Mouse (Mus musculus): ENCODE measurements around the gene Rnf227. TPM values are rescaled to one million over a fixed set of nuclear protein-coding genes. Genes with fewer than 3 reads are reported as not detected.

The Rnf227 gene
- 126 and 146 TPM in 2 replicates for polyA plus RNA-seq (2014; fragmentation: Nextera tagmentation; extraction: Ambion mirVana)

DNA sequence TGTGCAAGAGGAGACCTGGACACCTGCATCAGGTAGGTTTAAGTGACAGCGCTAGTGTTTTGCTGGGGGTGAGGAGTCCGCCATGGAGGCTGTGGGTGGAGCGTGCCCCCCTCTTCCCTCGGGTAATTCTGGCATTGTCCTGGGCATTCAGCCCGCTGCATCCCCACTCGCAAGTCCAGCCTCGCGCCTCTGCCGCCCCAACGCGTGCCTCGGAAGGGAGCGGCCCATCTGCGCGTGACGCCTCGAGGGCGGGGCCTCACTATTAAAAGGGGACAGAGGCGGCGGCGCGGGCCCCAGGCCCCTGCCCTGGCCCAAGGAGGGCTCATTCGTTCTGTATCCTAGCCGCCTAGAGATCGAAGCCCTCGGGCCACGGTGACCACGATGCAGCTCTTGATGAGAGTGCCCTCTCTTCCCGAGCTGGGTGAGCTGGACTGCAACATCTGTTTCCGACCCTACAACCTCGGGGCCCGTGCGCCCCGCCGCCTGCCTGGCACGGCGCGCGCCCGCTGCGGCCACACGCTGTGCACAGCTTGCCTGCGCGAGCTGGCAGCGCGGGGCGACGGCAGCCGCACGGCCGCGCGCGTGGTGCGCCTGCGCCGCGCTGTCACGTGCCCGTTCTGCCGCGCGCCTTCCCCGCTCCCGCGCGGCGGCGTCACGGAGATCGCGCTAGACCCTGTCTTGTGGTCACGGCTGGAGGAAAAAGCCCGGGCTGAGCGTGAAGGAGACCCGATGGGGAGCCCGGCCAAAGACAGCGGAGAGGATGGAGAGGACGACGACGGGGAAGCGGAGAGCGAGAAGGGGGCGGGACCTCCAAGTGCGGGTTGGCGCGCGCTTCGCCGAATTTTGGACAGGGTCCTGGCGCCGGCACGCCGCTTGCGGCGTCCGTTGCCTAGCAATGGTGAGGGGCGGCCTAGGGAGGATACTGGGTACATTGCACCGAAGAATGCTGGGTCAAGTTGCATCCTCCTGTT is at the start of gene Rnf227:
Gene Rnf227 (plus strand): TSS at position 301 of the 971 bp plus-strand sequence.
- Histone ChIP-seq H3K4me2 (ENCODE audit: low read length) (peak within 1 kb of the TSS; percentile 82), H3K4me3 (ENCODE audit: low read depth, low read length) (peak within 1 kb of the TSS; percentile 51), H3K27ac (ENCODE audit: low read depth, low read length) (peak within 1 kb of the TSS; percentile 81), H3K9ac (ENCODE audit: low read length) (peak within 1 kb of the TSS; percentile 77), H3K27me3 (replicated peaks; ENCODE audit: control insufficient read depth, insufficient read depth, low read length) (no peaks in the 10 kb centered on the region), H3K4me1 (ENCODE audit: control insufficient read depth, insufficient read depth, low read length) (peaks cover 15% of the 10 kb centered on the region), H3K36me3 (ENCODE audit: control insufficient read depth, insufficient read depth, low read length) (peaks cover 25% of the 10 kb centered on the region), H3K9me3 (replicated peaks; ENCODE audit: control insufficient read depth, low read length) (no peaks in the 10 kb centered on the region)
- peak; percentile 90 for DNase-seq (ENCODE audit: low spot score)
- peak; percentile 93 for ATAC-seq
- WGBS, result under 1% methylated on average over 98 of the region's 99 CpGs

DNA sequence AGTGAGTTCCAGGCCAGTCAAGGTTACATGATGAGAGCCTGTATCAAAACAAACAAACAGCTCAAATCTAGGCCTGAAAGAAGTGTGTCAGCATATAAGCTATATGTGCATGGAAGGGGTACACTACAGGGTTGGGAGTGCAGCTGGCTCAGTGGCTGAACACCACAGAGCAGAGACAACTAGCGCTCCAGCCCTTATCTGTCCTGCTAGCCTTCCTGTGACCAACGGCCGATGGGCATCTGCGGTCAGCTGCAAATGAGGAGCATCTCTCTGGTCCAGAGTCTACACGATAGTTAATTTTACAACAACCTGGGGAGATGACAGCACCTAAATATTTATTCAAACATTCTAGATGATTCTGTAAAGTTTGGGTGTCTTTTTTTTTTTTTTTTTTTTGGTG is 49.1 kb upstream of the Rnf227 start:
- ATAC-seq, result no peak
- Histone ChIP-seq H3K9me3 (replicated peaks; ENCODE audit: control insufficient read depth, low read length) (no peaks in the 10 kb centered on the region), H3K4me2 (ENCODE audit: low read length) (no peak overlapping the region), H3K36me3 (ENCODE audit: control insufficient read depth, insufficient read depth, low read length) (no peaks in the 10 kb centered on the region), H3K27me3 (replicated peaks; ENCODE audit: control insufficient read depth, insufficient read depth, low read length) (no peaks in the 10 kb centered on the region), H3K27ac (ENCODE audit: low read depth, low read length) (no peak overlapping the region), H3K4me3 (ENCODE audit: low read depth, low read length) (no peak overlapping the region), H3K9ac (ENCODE audit: low read length) (no peak overlapping the region), H3K4me1 (ENCODE audit: control insufficient read depth, insufficient read depth, low read length) (no peaks in the 10 kb centered on the region)
- 97% methylated on average over 5 of the region's 5 CpGs for WGBS
- DNase-seq (ENCODE audit: low spot score), result no peak

DNA sequence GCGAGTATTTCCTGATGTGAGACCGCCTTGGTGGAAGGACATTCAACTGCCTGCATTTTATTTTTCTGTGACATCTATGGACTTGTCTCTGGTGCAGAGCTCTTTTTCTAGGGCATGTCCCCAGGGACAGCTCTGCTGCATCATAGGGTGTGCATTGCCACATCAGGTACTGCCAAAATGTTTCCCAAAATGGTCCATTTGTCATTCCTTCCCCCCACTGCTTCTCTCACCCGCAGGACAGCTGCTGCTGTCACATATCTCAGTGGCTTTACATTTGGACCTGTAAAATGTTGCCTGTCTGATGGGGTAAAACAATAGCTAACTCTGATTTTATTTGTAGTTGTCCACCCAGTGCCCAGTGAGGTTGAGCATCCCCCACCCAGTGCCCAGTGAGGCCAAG is 45.0 kb upstream of the Rnf227 start:
- no peak overlapping the region for H3K4me2 ChIP-seq (ENCODE audit: low read length)
- DNase-seq (ENCODE audit: low spot score) (no peak), ATAC-seq (no peak)
- H3K27ac ChIP-seq (ENCODE audit: low read depth, low read length), result no peak overlapping the region
- peaks cover 30% of the 10 kb centered on the region for H3K36me3 ChIP-seq (ENCODE audit: control insufficient read depth, insufficient read depth, low read length)
- no peaks in the 10 kb centered on the region for H3K27me3 ChIP-seq (replicated peaks; ENCODE audit: control insufficient read depth, insufficient read depth, low read length)
- H3K4me1 ChIP-seq (ENCODE audit: control insufficient read depth, insufficient read depth, low read length), result no peaks in the 10 kb centered on the region
- no peaks in the 10 kb centered on the region for H3K9me3 ChIP-seq (replicated peaks; ENCODE audit: control insufficient read depth, low read length)
- no peak overlapping the region for H3K4me3 ChIP-seq (ENCODE audit: low read depth, low read length)
- H3K9ac ChIP-seq (ENCODE audit: low read length), result no peak overlapping the region
- 91% methylated on average over 3 of the region's 3 CpGs for WGBS

GRCm38 (mm10) chr11:69297799-69298198 is 42.5 kb upstream of the Rnf227 start:
- WGBS, result 88% methylated on average over 2 of the region's 2 CpGs
- Histone ChIP-seq H3K27me3 (replicated peaks; ENCODE audit: control insufficient read depth, insufficient read depth, low read length) (no peaks in the 10 kb centered on the region), H3K4me3 (ENCODE audit: low read depth, low read length) (no peak overlapping the region), H3K9ac (ENCODE audit: low read length) (no peak overlapping the region), H3K4me2 (ENCODE audit: low read length) (no peak overlapping the region), H3K36me3 (ENCODE audit: control insufficient read depth, insufficient read depth, low read length) (peaks cover 51% of the 10 kb centered on the region), H3K27ac (ENCODE audit: low read depth, low read length) (no peak overlapping the region), H3K4me1 (ENCODE audit: control insufficient read depth, insufficient read depth, low read length) (no peaks in the 10 kb centered on the region), H3K9me3 (replicated peaks; ENCODE audit: control insufficient read depth, low read length) (no peaks in the 10 kb centered on the region)
- DNase-seq (ENCODE audit: low spot score) (no peak), ATAC-seq (no peak)

GRCm38 (mm10) chr11:69298231-69298630 is 42.0 kb upstream of the Rnf227 start:
- Histone ChIP-seq H3K4me3 (ENCODE audit: low read depth, low read length) (no peak overlapping the region), H3K27ac (ENCODE audit: low read depth, low read length) (no peak overlapping the region), H3K4me2 (ENCODE audit: low read length) (no peak overlapping the region), H3K4me1 (ENCODE audit: control insufficient read depth, insufficient read depth, low read length) (no peaks in the 10 kb centered on the region), H3K9ac (ENCODE audit: low read length) (no peak overlapping the region), H3K36me3 (ENCODE audit: control insufficient read depth, insufficient read depth, low read length) (peaks cover 55% of the 10 kb centered on the region), H3K9me3 (replicated peaks; ENCODE audit: control insufficient read depth, low read length) (no peaks in the 10 kb centered on the region), H3K27me3 (replicated peaks; ENCODE audit: control insufficient read depth, insufficient read depth, low read length) (no peaks in the 10 kb centered on the region)
- no peak for DNase-seq (ENCODE audit: low spot score)
- no peak for ATAC-seq
- WGBS, result 65% methylated on average over 7 of the region's 7 CpGs

DNA sequence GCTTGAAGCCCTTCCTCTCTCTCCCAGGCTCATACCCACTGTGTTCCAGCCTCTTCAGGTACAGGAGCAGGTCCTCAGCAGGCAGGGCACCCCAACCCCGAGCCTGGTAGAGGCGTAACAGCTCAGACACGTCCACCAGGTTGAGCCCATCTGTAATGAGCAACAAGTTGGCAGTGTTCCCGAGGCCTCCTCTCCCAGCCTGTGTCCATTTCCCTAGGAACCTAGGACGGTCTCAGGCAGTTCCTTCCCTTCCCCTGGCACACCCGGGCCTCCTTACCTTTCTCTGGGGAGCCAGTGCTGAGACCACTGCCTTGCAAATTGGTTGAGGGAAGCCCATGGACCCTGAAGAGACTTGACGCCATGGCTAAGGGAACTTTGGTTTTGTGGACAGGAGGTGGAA is 37.4 kb upstream of the Rnf227 start:
- Histone ChIP-seq H3K27me3 (replicated peaks; ENCODE audit: control insufficient read depth, insufficient read depth, low read length) (no peaks in the 10 kb centered on the region), H3K4me3 (ENCODE audit: low read depth, low read length) (no peak overlapping the region), H3K9me3 (replicated peaks; ENCODE audit: control insufficient read depth, low read length) (no peaks in the 10 kb centered on the region), H3K4me2 (ENCODE audit: low read length) (no peak overlapping the region), H3K27ac (ENCODE audit: low read depth, low read length) (no peak overlapping the region), H3K9ac (ENCODE audit: low read length) (no peak overlapping the region), H3K36me3 (ENCODE audit: control insufficient read depth, insufficient read depth, low read length) (peaks cover 90% of the 10 kb centered on the region), H3K4me1 (ENCODE audit: control insufficient read depth, insufficient read depth, low read length) (no peaks in the 10 kb centered on the region)
- DNase-seq (ENCODE audit: low spot score), result no peak
- no peak for ATAC-seq
- 79% methylated on average over 7 of the region's 7 CpGs for WGBS

DNA sequence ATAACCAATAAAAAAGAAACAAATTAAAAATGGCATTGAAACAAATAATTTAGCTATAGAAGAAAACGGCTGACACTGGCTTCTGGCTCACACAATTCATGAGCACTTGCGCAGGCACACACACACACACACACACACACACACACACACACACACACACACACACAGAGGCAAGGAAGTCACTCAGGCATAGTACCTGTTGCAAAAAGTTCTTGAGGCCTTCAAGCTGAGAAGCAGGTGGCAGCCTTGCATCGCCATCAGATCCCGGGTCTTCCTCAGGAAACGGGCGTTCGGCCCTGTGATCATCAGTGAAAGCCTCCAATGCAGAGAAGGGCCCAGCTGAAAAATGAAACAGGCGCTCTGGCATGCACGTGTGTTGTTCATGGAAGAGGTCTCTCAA is 35.0 kb upstream of the Rnf227 start:
- WGBS, result 93% methylated on average over 9 of the region's 9 CpGs
- no peak for ATAC-seq
- no peaks in the 10 kb centered on the region for H3K9me3 ChIP-seq (replicated peaks; ENCODE audit: control insufficient read depth, low read length)
- no peak overlapping the region for H3K4me2 ChIP-seq (ENCODE audit: low read length)
- no peaks in the 10 kb centered on the region for H3K4me1 ChIP-seq (ENCODE audit: control insufficient read depth, insufficient read depth, low read length)
- H3K27ac ChIP-seq (ENCODE audit: low read depth, low read length), result no peak overlapping the region
- H3K9ac ChIP-seq (ENCODE audit: low read length), result no peak overlapping the region
- H3K27me3 ChIP-seq (replicated peaks; ENCODE audit: control insufficient read depth, insufficient read depth, low read length), result no peaks in the 10 kb centered on the region
- DNase-seq (ENCODE audit: low spot score), result no peak
- peaks cover 91% of the 10 kb centered on the region for H3K36me3 ChIP-seq (ENCODE audit: control insufficient read depth, insufficient read depth, low read length)
- H3K4me3 ChIP-seq (ENCODE audit: low read depth, low read length), result no peak overlapping the region

- H3K27ac ChIP-seq (ENCODE audit: low read depth, low read length), result no peak overlapping the region
- H3K9me3 ChIP-seq (replicated peaks; ENCODE audit: control insufficient read depth, low read length), result no peaks in the 10 kb centered on the region
- peaks cover 93% of the 10 kb centered on the region for H3K36me3 ChIP-seq (ENCODE audit: control insufficient read depth, insufficient read depth, low read length)
- WGBS, result 92% methylated on average over 2 of the region's 2 CpGs
- H3K27me3 ChIP-seq (replicated peaks; ENCODE audit: control insufficient read depth, insufficient read depth, low read length), result no peaks in the 10 kb centered on the region
- no peak overlapping the region for H3K4me2 ChIP-seq (ENCODE audit: low read length)
- DNase-seq (ENCODE audit: low spot score) (no peak), ATAC-seq (no peak)
- H3K4me3 ChIP-seq (ENCODE audit: low read depth, low read length), result no peak overlapping the region
- no peaks in the 10 kb centered on the region for H3K4me1 ChIP-seq (ENCODE audit: control insufficient read depth, insufficient read depth, low read length)
- H3K9ac ChIP-seq (ENCODE audit: low read length), result no peak overlapping the region
These were observed 34.2 kb upstream of the Rnf227 start for GRCm38 (mm10) chr11:69306039-69306438.

GRCm38 (mm10) chr11:69311266-69311665 is 29.0 kb upstream of the Rnf227 start:
- Histone ChIP-seq H3K4me3 (ENCODE audit: low read depth, low read length) (no peak overlapping the region), H3K4me2 (ENCODE audit: low read length) (no peak overlapping the region), H3K9ac (ENCODE audit: low read length) (no peak overlapping the region), H3K36me3 (ENCODE audit: control insufficient read depth, insufficient read depth, low read length) (peaks cover 91% of the 10 kb centered on the region), H3K9me3 (replicated peaks; ENCODE audit: control insufficient read depth, low read length) (no peaks in the 10 kb centered on the region), H3K27ac (ENCODE audit: low read depth, low read length) (no peak overlapping the region), H3K27me3 (replicated peaks; ENCODE audit: control insufficient read depth, insufficient read depth, low read length) (no peaks in the 10 kb centered on the region), H3K4me1 (ENCODE audit: control insufficient read depth, insufficient read depth, low read length) (no peaks in the 10 kb centered on the region)
- ATAC-seq (no peak), DNase-seq (ENCODE audit: low spot score) (no peak)
- WGBS, result 81% methylated on average over 7 of the region's 7 CpGs
